Mouse (Mus musculus) naive thymus-derived CD4-positive, alpha-beta T cell, adult 5 months (primary cell): ENCODE results near the gene Slc22a21. TPM values are rescaled to one million over a fixed set of nuclear protein-coding genes. Genes with fewer than 3 reads are reported as not detected.

Experiments
- polyA plus RNA-seq: library from polyadenylated mRNA; unstranded; fragments of 100-300 nt; shearing (Covaris generic); gene quantifications from one replicate; pipeline ENCODE4 v1.2.1, GENCODE M21; 2017

The Slc22a21 gene
- polyA plus RNA-seq, result 0.47 TPM

DNA sequence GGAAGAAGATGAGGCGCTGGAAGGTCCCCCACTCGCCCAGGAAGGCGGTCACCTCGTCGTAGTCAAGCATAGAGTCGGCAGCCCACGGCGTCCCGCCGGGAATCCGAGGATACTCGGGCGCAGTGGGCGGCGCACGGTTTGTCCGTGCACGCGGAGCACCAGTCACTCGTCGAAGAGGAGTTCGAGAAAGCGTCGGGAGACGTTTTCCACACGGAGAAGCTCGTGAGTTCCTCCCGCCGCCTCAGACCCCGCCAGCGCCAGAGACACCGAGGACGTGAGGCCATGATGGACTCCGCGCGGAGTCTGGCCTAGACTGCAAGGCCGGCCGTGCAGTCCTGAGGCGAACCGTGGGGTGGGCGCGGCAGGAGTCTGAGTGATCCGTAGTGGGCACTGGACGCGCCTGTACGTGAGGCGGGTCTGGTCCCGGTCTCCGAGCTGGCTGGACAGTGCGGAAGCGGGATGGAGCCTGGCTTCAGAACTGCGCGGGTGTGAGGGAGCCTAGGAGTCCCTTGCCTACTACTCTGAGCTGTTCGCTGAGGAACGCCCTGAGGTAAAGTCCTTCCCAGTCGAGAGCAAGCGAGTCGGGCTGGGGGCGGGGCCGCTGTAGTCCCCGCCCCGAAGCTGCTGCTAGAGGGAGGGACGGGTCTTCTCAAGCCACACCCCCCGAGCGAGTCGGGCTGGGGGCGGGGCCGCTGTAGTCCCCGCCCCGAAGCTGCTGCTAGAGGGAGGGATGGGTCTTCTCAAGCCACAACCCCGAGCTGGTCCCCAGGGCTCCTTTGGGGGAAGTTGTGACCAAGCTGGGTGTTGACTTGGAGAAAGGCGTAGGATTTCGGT lies at the start of gene Slc22a21:
Gene Slc22a21, minus strand, starts transcription at position 545 of the 834 bp plus-strand sequence.

DNA sequence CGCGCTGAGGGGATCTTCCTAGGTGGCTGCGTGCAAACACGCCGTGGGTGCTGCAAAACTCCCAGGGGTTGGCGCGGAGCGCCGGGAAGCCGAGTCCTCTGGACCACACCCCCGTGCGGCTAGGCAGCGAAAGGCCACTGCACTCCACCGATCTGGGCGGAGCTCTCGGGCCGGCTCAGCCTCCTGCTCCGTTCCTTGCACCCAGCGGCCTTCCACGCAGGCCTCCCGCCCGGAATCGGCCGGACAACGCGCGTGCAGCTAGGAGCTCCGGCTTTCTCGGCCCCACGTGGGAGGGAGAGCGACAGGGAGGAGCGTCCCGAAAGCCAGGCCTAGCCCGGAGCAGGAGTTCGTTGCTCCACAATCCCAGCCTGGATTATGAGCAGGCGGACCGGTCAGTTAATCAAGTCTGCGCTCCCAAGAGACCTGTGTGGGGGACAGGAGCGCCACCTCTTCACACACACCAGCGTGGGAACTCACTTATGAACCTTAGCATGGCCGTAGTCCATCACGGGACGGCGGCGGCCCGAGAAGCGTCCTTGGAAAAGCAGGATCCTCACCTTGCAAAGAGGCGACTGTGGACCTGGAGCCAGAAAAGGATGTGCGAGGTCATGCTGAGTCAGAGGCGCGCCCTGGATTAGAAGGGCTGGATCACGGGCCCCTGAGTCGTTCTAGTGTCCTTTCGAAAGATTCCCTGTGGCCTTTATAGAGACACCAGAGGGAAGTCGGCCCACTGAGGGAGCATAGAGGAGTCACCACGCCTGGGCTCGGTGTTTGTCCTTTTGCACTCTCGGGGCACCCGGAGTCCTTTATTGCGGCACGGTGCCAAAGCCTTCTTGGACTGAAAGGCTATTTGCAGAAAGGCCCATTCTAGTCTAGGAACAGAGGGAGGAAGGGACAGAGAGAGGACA lies 48.2 kb upstream of the Slc22a21 start, which contains the start of gene Slc22a4:
Gene Slc22a4, minus strand, starts transcription at position 47 of the 908 bp plus-strand sequence.

Other genes with a start within 250 kb of the Slc22a21 start
- 501 TPM for gene Irf1, start 210.3 kb downstream of the Slc22a21 start, polyA plus RNA-seq
- 5.7 TPM for gene Gm17334, start 207.1 kb downstream of the Slc22a21 start, polyA plus RNA-seq
- 15.7 TPM for gene Gm12216, start 121.1 kb downstream of the Slc22a21 start, polyA plus RNA-seq
- 17.3 TPM for gene Slc22a5, start 88.7 kb downstream of the Slc22a21 start, polyA plus RNA-seq
- gene Slc22a4, start 47.8 kb upstream of the Slc22a21 start, polyA plus RNA-seq, result not detected
- 134 TPM for gene Pdlim4, start 88.7 kb upstream of the Slc22a21 start, polyA plus RNA-seq
- 0.97 TPM for gene P4ha2, start 119.8 kb upstream of the Slc22a21 start, polyA plus RNA-seq